Mouse (Mus musculus) urinary bladder, postnatal 10 days (tissue): ENCODE measurements around the gene Lgals7.
"Not testable (repeated sequence)": the region's sequence is repeated elsewhere in the genome, so short reads cannot be mapped to it uniquely, and the experiment has no call there.

Source experiments
- DNase-seq: peaks from one replicate; pipeline ENCODE4 v3.0.0; 2022; ENCODE audit warnings: low spot score

Gene Lgals7

GRCm38 (mm10) chr7:28877856-28878255 is 14.2 kb downstream of the Lgals7 start:
- no peak for DNase-seq

GRCm38 (mm10) chr7:28879606-28880005 is 16.0 kb downstream of the Lgals7 start:
- DNase-seq = no peak

- no peak for DNase-seq
Observed at GRCm38 (mm10) chr7:28880554-28880953, 16.9 kb downstream of the Lgals7 start.

- no peak for DNase-seq
Observed at GRCm38 (mm10) chr7:28881199-28881598, 17.5 kb downstream of the Lgals7 start, which contains the start of gene Capn12. TSS of gene Capn12 (plus strand) at chr7:28881422.

- no peak for DNase-seq
Observed at GRCm38 (mm10) chr7:28883039-28883438, 19.4 kb downstream of the Lgals7 start.

- not testable (repeated sequence) for DNase-seq
Observed at GRCm38 (mm10) chr7:28883704-28884103, 20.1 kb downstream of the Lgals7 start.

GRCm38 (mm10) chr7:28886486-28886885 is 22.8 kb downstream of the Lgals7 start:
- DNase-seq = no peak

- DNase-seq = no peak
Observed at GRCm38 (mm10) chr7:28888701-28889161, 25.1 kb downstream of the Lgals7 start.

GRCm38 (mm10) chr7:28892601-28893000 is 28.9 kb downstream of the Lgals7 start:
- DNase-seq = no peak

- no peak for DNase-seq
Observed at GRCm38 (mm10) chr7:28893643-28894265, 30.1 kb downstream of the Lgals7 start.

GRCm38 (mm10) chr7:28894942-28895341 is 31.3 kb downstream of the Lgals7 start:
- DNase-seq = no peak

- no peak for DNase-seq
Observed at GRCm38 (mm10) chr7:28897661-28898060, 34.0 kb downstream of the Lgals7 start.

GRCm38 (mm10) chr7:28899972-28900371 is 36.3 kb downstream of the Lgals7 start:
- no peak for DNase-seq

- DNase-seq = no peak
Observed at GRCm38 (mm10) chr7:28901311-28902125, 37.9 kb downstream of the Lgals7 start.

GRCm38 (mm10) chr7:28902180-28902579 is 38.5 kb downstream of the Lgals7 start:
- no peak for DNase-seq

GRCm38 (mm10) chr7:28902809-28903208 is 39.2 kb downstream of the Lgals7 start:
- no peak for DNase-seq

GRCm38 (mm10) chr7:28903778-28904177 is 40.1 kb downstream of the Lgals7 start:
- no peak for DNase-seq

- DNase-seq = no peak
Observed at GRCm38 (mm10) chr7:28907195-28907594, 43.5 kb downstream of the Lgals7 start.

GRCm38 (mm10) chr7:28911632-28912031 is 48.0 kb downstream of the Lgals7 start:
- no peak for DNase-seq

GRCm38 (mm10) chr7:28913171-28913570 is 49.5 kb downstream of the Lgals7 start:
- no peak for DNase-seq
